Mouse (Mus musculus) layer of hippocampus, adult 2 months (tissue): ENCODE data around the gene Cntnap4. TPM values are rescaled to one million over a fixed set of nuclear protein-coding genes. Genes with fewer than 3 reads are reported as not detected.

Source experiments
- DNase-seq, 2 experiments: peaks; one replicate each; pipeline ENCODE4 v3.0.0; 2022; ENCODE audit warnings: low spot score in 2 of 2
- H3K27ac ChIP-seq: fragments of 200-600 bp; 2 replicates; pipeline ENCODE4 v1.8.1; 2022
- H3K4me3 ChIP-seq: fragments of 200-600 bp; 2 replicates; pipeline ENCODE4 v1.8.1; 2022; ENCODE audit warnings: mild to moderate bottlenecking
- CTCF ChIP-seq: fragments of 200-600 bp; conservative IDR thresholded peaks from 2 replicates; pipeline ENCODE4 v1.8.1; 2022; ENCODE audit warnings: antibody characterized with exemption, mild to moderate bottlenecking, moderate library complexity
- total RNA-seq, 2 experiments: library from RNA; stranded (reverse); gene quantifications; 2 replicates each; pipeline ENCODE4 v1.2.3; 2021

Cntnap4 gene
- total RNA-seq, 2 experiments from 2014 or later = 16.2 to 18.2 TPM

- TF ChIP-seq CTCF = no peak
- no peak for DNase-seq
- no peak overlapping the region for H3K27ac ChIP-seq
- H3K4me3 ChIP-seq = no peak overlapping the region
Measured at GRCm38 (mm10) chr8:112628791-112629190, 58.9 kb downstream of the Cntnap4 start.

GRCm38 (mm10) chr8:112652657-112653056, 82.8 kb downstream of the Cntnap4 start:
- H3K4me3 ChIP-seq = no peak overlapping the region
- no peak for DNase-seq
- TF ChIP-seq CTCF = no peak
- no peak overlapping the region for H3K27ac ChIP-seq

- no peak for DNase-seq
- Histone ChIP-seq H3K4me3 (no peak overlapping the region), H3K27ac (no peak overlapping the region)
- no peak for TF ChIP-seq CTCF
Measured at GRCm38 (mm10) chr8:112653276-112653675, 83.4 kb downstream of the Cntnap4 start.

GRCm38 (mm10) chr8:112653994-112654393, 84.2 kb downstream of the Cntnap4 start:
- no peak for TF ChIP-seq CTCF
- Histone ChIP-seq H3K4me3 (no peak overlapping the region), H3K27ac (no peak overlapping the region)
- no peak for DNase-seq

GRCm38 (mm10) chr8:112664067-112664466, 94.2 kb downstream of the Cntnap4 start:
- H3K4me3 ChIP-seq = no peak overlapping the region
- no peak for DNase-seq
- TF ChIP-seq CTCF = no peak
- no peak overlapping the region for H3K27ac ChIP-seq

- Histone ChIP-seq H3K4me3 (no peak overlapping the region), H3K27ac (no peak overlapping the region)
- no peak for TF ChIP-seq CTCF
- DNase-seq = no peak
Measured at GRCm38 (mm10) chr8:112674671-112675070, 104.8 kb downstream of the Cntnap4 start.

- peak in 1 of 2 experiments; percentile 4 for DNase-seq
- Histone ChIP-seq H3K4me3 (no peak overlapping the region), H3K27ac (no peak overlapping the region)
- no peak for TF ChIP-seq CTCF
Measured at GRCm38 (mm10) chr8:112681757-112682156, 111.9 kb downstream of the Cntnap4 start.

GRCm38 (mm10) chr8:112695708-112696107, 125.9 kb downstream of the Cntnap4 start:
- Histone ChIP-seq H3K4me3 (no peak overlapping the region), H3K27ac (no peak overlapping the region)
- TF ChIP-seq CTCF = no peak
- DNase-seq = no peak

GRCm38 (mm10) chr8:112698141-112698540, 128.3 kb downstream of the Cntnap4 start:
- Histone ChIP-seq H3K4me3 (no peak overlapping the region), H3K27ac (no peak overlapping the region)
- no peak for TF ChIP-seq CTCF
- DNase-seq = no peak

GRCm38 (mm10) chr8:112716982-112717381, 147.1 kb downstream of the Cntnap4 start:
- no peak overlapping the region for H3K27ac ChIP-seq
- no peak for TF ChIP-seq CTCF
- H3K4me3 ChIP-seq = no peak overlapping the region
- DNase-seq = no peak

GRCm38 (mm10) chr8:112724918-112725317, 155.1 kb downstream of the Cntnap4 start:
- Histone ChIP-seq H3K4me3 (no peak overlapping the region), H3K27ac (no peak overlapping the region)
- no peak for DNase-seq
- no peak for TF ChIP-seq CTCF

- Histone ChIP-seq H3K4me3 (no peak overlapping the region), H3K27ac (no peak overlapping the region)
- no peak for TF ChIP-seq CTCF
- no peak for DNase-seq
Measured at GRCm38 (mm10) chr8:112730583-112731432, 161.0 kb downstream of the Cntnap4 start.

- H3K4me3 ChIP-seq = no peak overlapping the region
- no peak for TF ChIP-seq CTCF
- H3K27ac ChIP-seq = no peak overlapping the region
- no peak for DNase-seq
Measured at GRCm38 (mm10) chr8:112735575-112735974, 165.7 kb downstream of the Cntnap4 start.

GRCm38 (mm10) chr8:112743331-112743730, 173.5 kb downstream of the Cntnap4 start:
- no peak overlapping the region for H3K27ac ChIP-seq
- H3K4me3 ChIP-seq = no peak overlapping the region
- no peak for DNase-seq
- no peak for TF ChIP-seq CTCF
